Mouse (Mus musculus) midbrain, embryonic 16.5 days (tissue): ENCODE data around the gene Srgap3. TPM values are rescaled to one million over a fixed set of nuclear protein-coding genes. Genes with fewer than 3 reads are reported as not detected.

ENCODE experiments used
- ATAC-seq: fragments of 200-750 bp; cut with Nextera tagmentation; 2 replicates; pipeline ENCODE4 v1.8.0; 2017; ENCODE audit warnings: moderate TSS enrichment
- H3K27ac ChIP-seq: fragments of 300-500 bp; sonication (generic); 2 replicates; pipeline ENCODE4 v1.5.1; 2014; ENCODE audit warnings: mild to moderate bottlenecking, low read length, mixed read lengths
- H3K27me3 ChIP-seq: fragments of 300-500 bp; sonication (generic); 2 replicates; pipeline ENCODE4 v1.6.1; 2014; ENCODE audit warnings: low read depth, low read length, mixed read lengths; ENCODE audit not compliant: control insufficient read depth, insufficient read depth
- H3K36me3 ChIP-seq: fragments of 300-500 bp; sonication (generic); 2 replicates; pipeline ENCODE4 v1.6.1; 2014; ENCODE audit warnings: mild to moderate bottlenecking, low read length, moderate library complexity, mixed read lengths; ENCODE audit not compliant: control insufficient read depth, insufficient read depth
- H3K4me1 ChIP-seq: fragments of 300-500 bp; sonication (generic); 2 replicates; pipeline ENCODE4 v1.6.1; 2014; ENCODE audit warnings: mild to moderate bottlenecking, low read length, mixed read lengths; ENCODE audit not compliant: control insufficient read depth, insufficient read depth
- H3K4me2 ChIP-seq: fragments of 300-500 bp; sonication (generic); 2 replicates; pipeline ENCODE4 v1.6.1; 2014; ENCODE audit warnings: mild to moderate bottlenecking, low read length, mixed read lengths
- H3K4me3 ChIP-seq: fragments of 300-500 bp; sonication (generic); 2 replicates; pipeline ENCODE4 v1.5.1; 2014; ENCODE audit warnings: low read depth, mild to moderate bottlenecking, low read length, moderate library complexity, mixed read lengths
- H3K9ac ChIP-seq: fragments of 300-500 bp; sonication (generic); 2 replicates; pipeline ENCODE4 v1.6.1; 2014; ENCODE audit warnings: low read depth, low read length, mixed read lengths
- H3K9me3 ChIP-seq: fragments of 300-500 bp; sonication (generic); replicated peaks from 2 replicates; pipeline ENCODE4 v1.6.1; 2014; ENCODE audit warnings: mild to moderate bottlenecking, low read length, mixed read lengths; ENCODE audit not compliant: control insufficient read depth, poor library complexity, severe bottlenecking
- WGBS: fragments of 180-500 bp; shearing (Covaris S2); extraction: QIAGEN DNeasy Blood & Tissue Kit; methylation state at CpG from one replicate; pipeline ENCODE4 v1.1.7; 2014; 5-methylcytosine and 5-hydroxymethylcytosine counted together
- polyA plus RNA-seq: library from polyadenylated mRNA; unstranded; fragments of >200 nt; fragmentation: Nextera tagmentation; extraction: Ambion mirVana; gene quantifications from 2 replicates; pipeline ENCODE4 v1.2.1, GENCODE M21; 2015

Gene Srgap3
- polyA plus RNA-seq, 1 experiment from 2014 or later: 37.4 TPM

GRCm38 (mm10) chr6:112880048-112880534, 67.0 kb downstream of the Srgap3 start:
- Histone ChIP-seq H3K4me2 (peak overlapping the region; percentile 22; the same call in 1 of the 2 replicates), H3K4me3 (no peak overlapping the region), H3K4me1 (peaks cover 46% of the 10 kb centered on the region), H3K36me3 (no peaks in the 10 kb centered on the region), H3K9me3 (no peaks in the 10 kb centered on the region), H3K27ac (peak overlapping the region; percentile 84), H3K27me3 (no peaks in the 10 kb centered on the region), H3K9ac (peak overlapping the region; percentile 54; the same call in 1 of the 2 replicates)
- peak; percentile 67 for ATAC-seq
- 5% methylated on average over 5 of the region's 5 CpGs for WGBS

GRCm38 (mm10) chr6:112879154-112879553, 67.9 kb downstream of the Srgap3 start:
- H3K9ac ChIP-seq: no peak overlapping the region
- H3K9me3 ChIP-seq: no peaks in the 10 kb centered on the region
- no peaks in the 10 kb centered on the region for H3K36me3 ChIP-seq
- H3K4me1 ChIP-seq: peaks cover 37% of the 10 kb centered on the region
- no peak overlapping the region for H3K4me2 ChIP-seq
- no peak overlapping the region for H3K4me3 ChIP-seq
- WGBS: 59% methylated on average over 5 of the region's 5 CpGs
- H3K27ac ChIP-seq: peak overlapping the region; percentile 84
- no peak for ATAC-seq
- no peaks in the 10 kb centered on the region for H3K27me3 ChIP-seq

GRCm38 (mm10) chr6:112873089-112873835, 73.8 kb downstream of the Srgap3 start:
- Histone ChIP-seq H3K4me1 (peaks cover 3% of the 10 kb centered on the region; the same call in 1 of the 2 replicates), H3K4me2 (no peak overlapping the region), H3K27me3 (no peaks in the 10 kb centered on the region), H3K9me3 (no peaks in the 10 kb centered on the region), H3K4me3 (no peak overlapping the region), H3K27ac (no peak overlapping the region), H3K9ac (no peak overlapping the region), H3K36me3 (no peaks in the 10 kb centered on the region)
- WGBS: 88% methylated on average over 9 of the region's 9 CpGs
- no peak for ATAC-seq

- Histone ChIP-seq H3K9me3 (no peaks in the 10 kb centered on the region), H3K4me3 (no peak overlapping the region), H3K4me1 (peaks cover 7% of the 10 kb centered on the region; the same call in 1 of the 2 replicates), H3K36me3 (no peaks in the 10 kb centered on the region), H3K9ac (no peak overlapping the region), H3K27ac (no peak overlapping the region), H3K27me3 (no peaks in the 10 kb centered on the region), H3K4me2 (no peak overlapping the region)
- 81% methylated on average over 7 of the region's 7 CpGs for WGBS
- ATAC-seq: no peak
These were observed 75.8 kb downstream of the Srgap3 start for GRCm38 (mm10) chr6:112871241-112871780.

DNA sequence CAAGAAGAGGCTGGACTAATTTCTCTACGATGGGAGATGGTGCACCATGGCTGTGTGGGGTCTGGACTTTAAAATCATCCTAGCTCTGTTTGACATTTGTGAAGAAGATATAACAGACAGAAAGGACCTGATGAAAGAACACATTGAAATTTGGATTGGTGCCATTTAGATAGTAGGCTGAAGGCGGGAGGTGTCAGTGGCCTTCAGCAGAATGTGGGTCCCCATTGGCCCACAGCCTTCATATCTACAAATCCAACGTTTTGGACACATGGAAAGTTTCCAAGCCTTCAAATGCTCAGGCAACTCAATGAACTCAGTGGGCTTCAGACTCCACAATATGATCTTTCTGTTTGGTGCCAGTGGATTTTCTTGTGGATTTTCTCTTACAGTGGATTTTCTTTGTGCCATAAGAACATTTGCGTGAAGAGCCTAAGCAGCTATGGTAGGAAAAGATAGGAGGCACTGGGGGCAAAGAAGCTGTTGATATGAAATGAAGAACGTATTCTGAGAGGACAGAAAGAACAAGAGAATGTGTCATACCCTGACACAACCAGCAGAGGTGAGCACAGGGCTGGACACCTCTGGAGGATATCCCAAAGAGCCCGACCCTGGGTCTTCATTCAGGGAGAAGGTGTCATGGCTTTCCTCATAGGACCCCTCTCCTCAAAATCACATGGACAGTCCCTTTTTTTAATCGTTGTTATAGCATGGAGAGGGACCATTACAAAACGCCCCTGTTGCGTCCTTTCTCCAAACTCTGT, 78.7 kb downstream of the Srgap3 start:
- H3K27me3 ChIP-seq: no peaks in the 10 kb centered on the region
- H3K4me2 ChIP-seq: no peak overlapping the region
- H3K4me3 ChIP-seq: no peak overlapping the region
- 85% methylated on average over 9 of the region's 9 CpGs for WGBS
- no peaks in the 10 kb centered on the region for H3K36me3 ChIP-seq
- no peak overlapping the region for H3K27ac ChIP-seq
- no peak for ATAC-seq
- H3K4me1 ChIP-seq: peaks cover 24% of the 10 kb centered on the region
- no peaks in the 10 kb centered on the region for H3K9me3 ChIP-seq
- H3K9ac ChIP-seq: no peak overlapping the region

DNA sequence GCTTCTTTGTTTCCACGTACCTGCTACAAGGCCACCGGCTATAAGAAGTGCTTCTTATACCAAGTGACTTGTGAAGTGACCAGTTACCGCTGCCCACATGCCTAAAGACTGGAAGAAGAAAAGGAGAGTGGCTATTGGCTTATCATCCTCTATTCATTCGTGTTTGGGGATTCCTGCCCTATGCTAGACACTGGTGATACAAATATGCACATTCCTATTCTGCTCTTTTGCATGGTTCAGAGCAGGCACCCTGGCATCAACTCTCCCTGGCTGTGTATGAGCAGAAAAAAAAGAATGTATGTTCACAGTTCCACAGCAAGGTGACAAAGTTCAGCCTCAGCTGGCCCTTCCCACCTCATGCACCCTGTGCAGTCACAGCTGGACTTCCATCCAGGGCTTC, 81.0 kb downstream of the Srgap3 start:
- Histone ChIP-seq H3K4me1 (peaks cover 30% of the 10 kb centered on the region), H3K4me3 (no peak overlapping the region), H3K9me3 (no peaks in the 10 kb centered on the region), H3K36me3 (no peaks in the 10 kb centered on the region), H3K9ac (no peak overlapping the region), H3K27me3 (no peaks in the 10 kb centered on the region), H3K27ac (peak overlapping the region; percentile 58), H3K4me2 (no peak overlapping the region)
- ATAC-seq: no peak
- WGBS: 70% methylated on average over 4 of the region's 4 CpGs

GRCm38 (mm10) chr6:112865021-112865531, 82.0 kb downstream of the Srgap3 start:
- WGBS: 26% methylated on average over 6 of the region's 6 CpGs
- Histone ChIP-seq H3K27ac (peak overlapping the region; percentile 58), H3K4me1 (peaks cover 30% of the 10 kb centered on the region), H3K9ac (no peak overlapping the region), H3K9me3 (no peaks in the 10 kb centered on the region), H3K4me2 (no peak overlapping the region), H3K4me3 (no peak overlapping the region), H3K36me3 (no peaks in the 10 kb centered on the region), H3K27me3 (no peaks in the 10 kb centered on the region)
- peak; percentile 40 for ATAC-seq

- Histone ChIP-seq H3K4me1 (peaks cover 29% of the 10 kb centered on the region), H3K27ac (no peak overlapping the region), H3K27me3 (no peaks in the 10 kb centered on the region), H3K4me3 (no peak overlapping the region), H3K9me3 (no peaks in the 10 kb centered on the region), H3K9ac (no peak overlapping the region), H3K4me2 (no peak overlapping the region), H3K36me3 (no peaks in the 10 kb centered on the region)
- no peak for ATAC-seq
- 86% methylated on average over 7 of the region's 7 CpGs for WGBS
These were observed 84.6 kb downstream of the Srgap3 start for GRCm38 (mm10) chr6:112862465-112862864.
